Mouse (Mus musculus) cerebellum, adult (tissue): ENCODE results near the gene Hspbap1.

Experiments
- ATAC-seq: cut with Nextera tagmentation; 2 replicates; pipeline ENCODE4 v1.9.2; 2017; ENCODE audit warnings: mild to moderate bottlenecking, moderate library complexity, mixed read lengths; ENCODE audit not compliant: insufficient number of reproducible peaks, low FRiP score, low TSS enrichment

The Hspbap1 gene

GRCm38 (mm10) chr16:35788330-35788729 is 18.2 kb downstream of the Hspbap1 start:
- ATAC-seq, result no peak

- no peak for ATAC-seq
Observed at GRCm38 (mm10) chr16:35791962-35792521, 21.9 kb downstream of the Hspbap1 start.

GRCm38 (mm10) chr16:35802163-35802562 is 32.0 kb downstream of the Hspbap1 start:
- no peak for ATAC-seq

- no peak for ATAC-seq
Observed at GRCm38 (mm10) chr16:35803723-35804122, 33.5 kb downstream of the Hspbap1 start.

GRCm38 (mm10) chr16:35806973-35807662 is 36.9 kb downstream of the Hspbap1 start:
- ATAC-seq, result no peak

- no peak for ATAC-seq
Observed at GRCm38 (mm10) chr16:35807663-35807992, 37.5 kb downstream of the Hspbap1 start.

- no peak for ATAC-seq
Observed at GRCm38 (mm10) chr16:35808838-35809237, 38.7 kb downstream of the Hspbap1 start.

GRCm38 (mm10) chr16:35813119-35813518 is 42.9 kb downstream of the Hspbap1 start:
- ATAC-seq, result no peak

- peak; percentile 97 for ATAC-seq
Observed at GRCm38 (mm10) chr16:35817255-35818089, 47.3 kb downstream of the Hspbap1 start.

- ATAC-seq, result no peak
Observed at GRCm38 (mm10) chr16:35829999-35830398, 59.8 kb downstream of the Hspbap1 start.

- no peak for ATAC-seq
Observed at GRCm38 (mm10) chr16:35832926-35833325, 62.8 kb downstream of the Hspbap1 start.

GRCm38 (mm10) chr16:35834653-35835052 is 64.5 kb downstream of the Hspbap1 start:
- no peak for ATAC-seq

- no peak for ATAC-seq
Observed at GRCm38 (mm10) chr16:35839680-35840079, 69.5 kb downstream of the Hspbap1 start.

GRCm38 (mm10) chr16:35847138-35847537 is 77.0 kb downstream of the Hspbap1 start:
- no peak for ATAC-seq

- no peak for ATAC-seq
Observed at GRCm38 (mm10) chr16:35855846-35856245, 85.7 kb downstream of the Hspbap1 start.

GRCm38 (mm10) chr16:35856766-35857165 is 86.6 kb downstream of the Hspbap1 start:
- no peak for ATAC-seq

- no peak for ATAC-seq
Observed at GRCm38 (mm10) chr16:35860236-35860635, 90.1 kb downstream of the Hspbap1 start.

GRCm38 (mm10) chr16:35862057-35862456 is 91.9 kb downstream of the Hspbap1 start:
- ATAC-seq, result no peak

- no peak for ATAC-seq
Observed at GRCm38 (mm10) chr16:35867726-35868125, 97.6 kb downstream of the Hspbap1 start.

GRCm38 (mm10) chr16:35869126-35869525 is 99.0 kb downstream of the Hspbap1 start:
- ATAC-seq, result no peak

GRCm38 (mm10) chr16:35869656-35870055 is 99.5 kb downstream of the Hspbap1 start:
- ATAC-seq, result no peak
